Comparison of ENCODE assay signal across 8 mouse cellular contexts in the genomic region with DNA sequence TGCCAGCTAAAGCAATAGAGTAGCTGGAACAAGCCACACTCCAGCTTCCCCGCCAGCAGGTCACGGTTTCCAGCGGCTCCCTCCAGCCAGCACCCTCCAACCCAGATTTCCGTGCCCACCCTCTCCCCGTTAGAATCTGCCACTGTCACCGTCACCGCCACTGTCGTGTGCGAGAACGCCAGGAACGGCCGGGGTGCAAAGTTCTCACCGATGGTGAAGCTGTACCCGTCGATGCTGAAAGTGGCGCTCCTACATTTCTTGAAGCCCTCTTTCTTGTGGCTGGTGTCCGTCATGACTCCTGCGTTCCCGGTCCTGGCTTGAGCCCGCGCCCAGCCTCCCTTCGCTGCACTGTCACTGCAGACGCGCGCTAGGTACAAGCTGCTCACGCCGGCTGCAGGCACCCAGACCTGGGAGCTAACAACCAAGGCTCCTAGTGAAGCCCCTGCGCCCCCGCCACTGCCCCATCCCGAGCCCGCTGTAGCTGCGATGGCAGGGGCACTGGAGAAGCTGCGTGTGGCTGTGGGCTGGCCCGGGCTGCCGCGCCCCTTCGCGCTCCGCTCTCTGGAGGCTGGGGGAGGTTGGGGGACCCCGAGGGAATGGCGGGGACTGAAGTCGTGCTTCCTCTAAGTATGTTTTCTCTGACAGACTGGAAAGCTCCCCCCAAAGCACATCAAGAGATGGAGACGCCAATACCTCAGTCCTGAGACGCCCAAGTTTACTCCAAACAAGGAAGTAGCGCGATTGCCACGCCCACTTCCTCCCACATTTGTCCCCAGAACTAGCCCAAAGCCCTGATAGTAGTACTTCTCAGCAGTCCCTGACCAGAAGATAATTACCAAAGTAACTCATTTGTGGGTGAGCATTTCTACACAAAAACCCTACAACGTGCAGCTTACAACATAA. TPM values are rescaled to one million over a fixed set of nuclear protein-coding genes. Genes with fewer than 3 reads are reported as not detected.
DNase-seq lines count a peak whose midpoint lies in the region; ATAC-seq lines count a peak whose summit lies in the region.

A gene (minus strand): TSS at position 634 of the 903 bp plus-strand sequence.

- DNase-seq in adrenal gland, adult 18-20 months (ENCODE audit: low spot score in 2 of 2): peak; percentile 10 to 33
- no peak for DNase-seq in adrenal gland, adult 8-10 months
- peak; percentile 27 for DNase-seq in adrenal gland, postnatal 25 days
- DNase-seq in heart, postnatal 4 days: peak; percentile 51
- peak; percentile 8 to 11 for DNase-seq in left cerebral cortex, postnatal 36 days (ENCODE audit: low spot score in 2 of 2)
- peak; percentile 14 to 16 for DNase-seq in spleen, postnatal 36 days (ENCODE audit: low spot score in 2 of 2)

- ATAC-seq in embryonic facial prominence, embryonic 15.5 days (ENCODE audit: insufficient number of reproducible peaks, low FRiP score, low TSS enrichment, low read depth): peak; percentile 57
- peak; percentile 92 for ATAC-seq in megakaryocyte progenitor cell, adult 5-6 weeks (replicated peaks; ENCODE audit: poor library complexity)

- no peaks in the 10 kb centered on the region for H3K9me3 ChIP-seq in embryonic facial prominence, embryonic 15.5 days (replicated peaks)

- no peak within 1 kb of the TSS for H3K27ac ChIP-seq in embryonic facial prominence, embryonic 15.5 days (replicated peaks)

- no peaks in the 10 kb centered on the region for H3K4me1 ChIP-seq in embryonic facial prominence, embryonic 15.5 days

- H3K9ac ChIP-seq in embryonic facial prominence, embryonic 15.5 days: peak within 1 kb of the TSS; percentile 12; the same call in 1 of the 2 replicates

- WGBS in embryonic facial prominence, embryonic 15.5 days: under 1% methylated on average over 48 of the region's 48 CpGs

- intact Hi-C loops in left cerebral cortex, postnatal 36 days (cut with DNase I): no loop called here

- peak within 1 kb of the TSS; percentile 57 for H3K4me3 ChIP-seq in embryonic facial prominence, embryonic 15.5 days (replicated peaks)

- H3K36me3 ChIP-seq in embryonic facial prominence, embryonic 15.5 days: no peaks in the 10 kb centered on the region

- H3K4me2 ChIP-seq in embryonic facial prominence, embryonic 15.5 days (replicated peaks): peak within 1 kb of the TSS; percentile 88

- peaks cover 7% of the 10 kb centered on the region for H3K27me3 ChIP-seq in embryonic facial prominence, embryonic 15.5 days

RNA-seq across cellular contexts. Expression of the gene that starts here (rescaled TPM):
- under 1 TPM; 0.19 to 0.23 TPM for total RNA-seq in adrenal gland, adult 18-20 months (2021)
- under 1 TPM; 0.14 to 0.40 (median 0.29) TPM for total RNA-seq in adrenal gland, adult 8-10 months (2022)
- 0.18 TPM in 1 of 2 replicates, not detected in the other for total RNA-seq in adrenal gland, postnatal 25 days (2021)
- 3.2 and 4.1 TPM in 2 replicates for polyA plus RNA-seq in embryonic facial prominence, embryonic 15.5 days (2015; fragmentation: Nextera tagmentation; extraction: Ambion mirVana)
- total RNA-seq in heart, postnatal 4 days (2021): 10 to 100 TPM; 82.6 to 92.9 TPM
- total RNA-seq in left cerebral cortex, postnatal 36 days (2021): 1 to 10 TPM; 4.9 to 6.3 TPM
- total RNA-seq in megakaryocyte progenitor cell, adult 5-6 weeks (2015): 0.29 and 0.39 TPM in 2 replicates
- total RNA-seq in megakaryocyte progenitor cell, adult 5-6 weeks (2017): 0.71 TPM in 1 of 2 replicates, not detected in the other

Comparison
In these comparisons a context has a peak if more than half of its experiments do, and no peak if none do; other contexts are left out.
1. RNA of the gene that starts here (total RNA-seq): 82.6 to 92.9 TPM in heart, postnatal 4 days; 4.9 to 6.3 TPM in left cerebral cortex, postnatal 36 days, 0.29 to 0.71 TPM in megakaryocyte progenitor cell, adult 5-6 weeks, 0.14 to 0.40 TPM in adrenal gland, adult 8-10 months, 0.19 to 0.23 TPM in adrenal gland, adult 18-20 months and 0.18 TPM in adrenal gland, postnatal 25 days; every median in the first group is over 10 times any median in the second.
2. Peak in DNase-seq in adrenal gland, adult 18-20 months; RNA of the gene not detected or under 1 TPM.
3. Peak in DNase-seq in adrenal gland, postnatal 25 days; RNA of the gene not detected or under 1 TPM.
4. Peak in ATAC-seq in megakaryocyte progenitor cell, adult 5-6 weeks; RNA of the gene not detected or under 1 TPM.